Mouse (Mus musculus) cortical plate, adult 2 months (tissue): ENCODE measurements around the gene Tle3.

ENCODE experiments used
- CTCF ChIP-seq: fragments of 200-500 bp; IDR thresholded peaks from 2 replicates; pipeline ENCODE4 v1.5.1; 2011; ENCODE audit warnings: mild to moderate bottlenecking, control low read depth, low read length; ENCODE audit not compliant: insufficient read depth; ENCODE audit errors: extremely low read depth
- POLR2A ChIP-seq: fragments of 200-500 bp; IDR thresholded peaks from 2 replicates; pipeline ENCODE4 v1.6.1; 2011; ENCODE audit warnings: mild to moderate bottlenecking, low read length, control low read depth; ENCODE audit not compliant: insufficient read depth; ENCODE audit errors: extremely low read depth

DNA sequence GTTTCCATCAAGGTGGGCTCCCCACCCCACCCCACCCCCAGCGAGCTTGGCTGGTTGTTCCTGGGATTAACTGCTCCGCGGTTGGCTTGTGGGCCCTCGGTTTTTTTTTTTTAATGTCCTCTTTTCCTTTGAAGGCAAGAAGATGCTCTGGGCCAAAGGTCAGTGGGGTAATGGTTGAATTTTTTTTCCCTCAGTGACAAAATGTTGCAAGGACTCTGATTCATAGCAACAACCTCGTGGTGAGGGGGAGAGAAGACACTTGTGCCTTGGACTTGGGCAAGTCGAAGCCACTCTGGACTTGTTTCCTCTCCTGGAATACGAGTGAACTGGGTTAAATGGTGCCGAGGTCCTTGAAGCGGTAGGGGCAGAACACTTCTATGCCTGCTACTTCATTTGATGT lies 34.5 kb upstream of the Tle3 start:
- TF ChIP-seq POLR2A = no peak
- TF ChIP-seq CTCF = no peak
